Mouse (Mus musculus) stomach, postnatal 0 days (tissue): ENCODE results near the gene Lpin2.

Experiments used
- CTCF ChIP-seq: IDR thresholded peaks from 2 replicates; pipeline ENCODE4 v1.5.1; 2016; ENCODE audit warnings: antibody characterized with exemption, low read depth, mild to moderate bottlenecking, moderate library complexity
- EP300 ChIP-seq: optimal IDR thresholded peaks from 2 replicates; pipeline ENCODE3; 2016; ENCODE audit warnings: antibody characterized with exemption

DNA sequence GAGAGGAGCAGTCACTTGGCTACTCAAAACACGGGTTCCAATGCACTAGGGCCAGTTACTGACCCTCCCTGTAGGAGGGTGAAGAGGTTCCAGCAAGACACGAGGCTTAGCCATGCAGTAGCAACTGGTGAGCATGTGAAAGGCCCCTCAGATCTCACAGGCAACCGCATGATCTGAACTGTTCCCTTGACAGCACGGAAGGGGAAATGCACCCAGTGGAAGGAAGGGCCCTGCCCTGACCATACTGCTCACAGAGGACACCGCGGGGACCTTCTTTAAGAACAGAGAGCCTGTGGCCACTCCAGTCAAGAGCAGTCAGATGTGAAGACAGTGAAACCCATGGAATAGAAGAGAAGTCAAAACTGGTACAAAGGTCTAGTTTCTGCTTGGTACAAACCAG, 80.8 kb downstream of the Lpin2 start:
- TF ChIP-seq CTCF, result no peak
- no peak for TF ChIP-seq EP300
